Mouse (Mus musculus): ENCODE measurements around the gene Ncbp2.

DNA sequence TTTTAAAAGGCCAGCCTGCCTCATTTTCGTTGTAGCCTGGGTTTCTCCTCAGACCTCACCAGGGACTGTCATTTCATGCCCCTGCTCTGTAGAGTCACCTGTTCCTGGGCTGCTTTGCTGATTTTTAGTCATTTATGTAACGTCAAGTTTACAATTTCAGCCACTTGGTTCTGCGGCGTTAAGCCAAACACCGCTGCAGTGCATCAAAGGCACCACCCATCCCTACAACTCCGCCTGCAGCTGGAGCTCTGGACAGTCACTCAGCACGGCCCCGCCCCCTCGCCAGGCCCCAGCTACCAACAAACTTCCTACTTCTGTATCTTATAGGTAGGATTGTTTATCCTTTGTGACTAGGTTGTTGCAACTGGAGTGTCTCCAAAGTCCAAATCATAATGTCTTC lies 41.4 kb upstream of the Ncbp2 start:
- TF ChIP-seq EP300 (IDR thresholded peaks at IDR 0.05; ENCODE audit: low read depth): no peak
- no peak for TF ChIP-seq CTCF (IDR thresholded peaks at IDR 0.05; ENCODE audit: low read depth)
